ENCODE assay signal across 26 mouse cellular contexts in the genomic region with DNA sequence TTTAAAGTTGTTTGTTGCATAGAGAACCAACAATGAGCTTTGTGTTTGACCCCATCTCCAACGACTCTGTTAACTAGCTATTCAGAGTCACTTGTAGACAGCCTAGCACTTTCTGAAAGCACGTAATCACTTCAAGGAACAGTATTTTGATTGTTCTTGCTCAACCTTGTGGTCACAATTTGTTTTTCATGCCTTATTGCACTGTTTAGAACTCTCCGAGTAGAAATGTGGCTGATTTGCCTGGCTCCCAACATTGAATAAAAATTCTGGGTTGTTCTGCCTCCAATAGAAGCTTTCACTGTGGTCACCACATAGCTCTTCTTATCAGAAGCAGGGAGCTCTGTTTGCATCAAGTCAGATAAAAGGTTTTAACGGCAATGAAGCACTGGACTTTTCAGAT.
"Had no signal": no experiment of that assay in that cellular context is flagged by ENCODE, and none has a peak within 500 bp of the region (broad histone marks: within the 10 kb centered on the region; RNA-seq: fewer than 3 reads in every experiment).

No protein-coding gene starts in this region.

- H3K4me2 ChIP-seq: heart, embryonic 12.5 days; hindbrain, embryonic 12.5 days; hindbrain, embryonic 14.5 days; intestine, embryonic 15.5 days; limb, embryonic 12.5 days; liver, embryonic 11.5 days; liver, embryonic 13.5 days had no signal

- H3K27ac ChIP-seq: gastrocnemius, adult 2 months; hindbrain, embryonic 10.5 days; hindbrain, embryonic 12.5 days; hindbrain, embryonic 14.5 days; intestine, embryonic 15.5 days; layer of hippocampus, adult 2 months; left cerebral cortex, adult 2 months; limb, embryonic 10.5 days; limb, embryonic 12.5 days; liver, embryonic 13.5 days had no signal

- H3K27me3 ChIP-seq: heart, embryonic 12.5 days; hindbrain, embryonic 12.5 days; intestine, embryonic 15.5 days; limb, embryonic 12.5 days; liver, embryonic 13.5 days had no signal

- H3K4me1 ChIP-seq: heart, embryonic 12.5 days; hindbrain, embryonic 10.5 days; hindbrain, embryonic 12.5 days; intestine, embryonic 15.5 days; limb, embryonic 10.5 days; limb, embryonic 12.5 days; liver, embryonic 13.5 days had no signal

- ATAC-seq: hindbrain, embryonic 16.5 days; inflammation-experienced regulatory T-cells, adult 6 months; intestine, embryonic 15.5 days; intestine, postnatal 0 days had no signal

- H3K36me3 ChIP-seq: heart, embryonic 12.5 days; hindbrain, embryonic 10.5 days; hindbrain, embryonic 12.5 days; intestine, embryonic 15.5 days; limb, embryonic 10.5 days; limb, embryonic 12.5 days; liver, embryonic 13.5 days had no signal

- H3K4me3 ChIP-seq: gastrocnemius, adult 2 months; heart, embryonic 12.5 days; hindbrain, embryonic 10.5 days; hindbrain, embryonic 12.5 days; intestine, embryonic 15.5 days; layer of hippocampus, adult 2 months; left cerebral cortex, adult 2 months; limb, embryonic 10.5 days; limb, embryonic 12.5 days; liver, embryonic 13.5 days had no signal

- H3K9ac ChIP-seq: heart, embryonic 12.5 days; hindbrain, embryonic 12.5 days; hindbrain, embryonic 14.5 days; intestine, embryonic 15.5 days; limb, embryonic 12.5 days; liver, embryonic 13.5 days had no signal

- H3K9me3 ChIP-seq: heart, embryonic 12.5 days; hindbrain, embryonic 10.5 days; hindbrain, embryonic 12.5 days; intestine, embryonic 15.5 days; limb, embryonic 10.5 days; limb, embryonic 12.5 days; liver, embryonic 13.5 days had no signal

- DNase-seq: gastrocnemius, adult 2 months; gastrocnemius, postnatal 10 days; gastrocnemius, postnatal 25 days; heart, adult 18-20 months; heart, postnatal 10 days; heart, postnatal 4 days; kidney, adult 18-20 months; kidney, adult 8-10 months; kidney, postnatal 10 days; kidney, postnatal 25 days; kidney, postnatal 4 days; liver; liver, embryonic 13.5 days had no signal
